Comparison of ENCODE assay signal across 8 mouse cellular contexts in genomic region chr9:65695646-65696045, GRCm38 (mm10). TPM values are rescaled to one million over a fixed set of nuclear protein-coding genes. Genes with fewer than 3 reads are reported as not detected.
A peak's percentile ranks its signal among the peaks of the same experiment; 100 is the strongest.
DNase-seq lines count a peak whose midpoint lies in the region; ATAC-seq and TF ChIP-seq lines count a peak whose summit lies in the region.

No protein-coding gene starts in this region.

- peaks cover 47 to 85% of the 10 kb centered on the region in 2 experiments for H3K36me3 ChIP-seq in CH12.LX (replicated peaks in 1 of 2; ENCODE audit: control insufficient read depth in 1 of 2, insufficient read depth in 1 of 2, low read length in 1 of 2)
- H3K36me3 ChIP-seq in intestine, postnatal 0 days (ENCODE audit: control insufficient read depth, insufficient read depth), result peaks cover 60% of the 10 kb centered on the region
- peaks cover 80% of the 10 kb centered on the region for H3K36me3 ChIP-seq in lung, embryonic 14.5 days (ENCODE audit: insufficient read depth)

- TF ChIP-seq EP300 in CH12.LX (IDR thresholded peaks at IDR 0.05; ENCODE audit: low read length), result no peak

- H3K9me3 ChIP-seq in CH12.LX (replicated peaks; ENCODE audit: low read length), result no peaks in the 10 kb centered on the region
- H3K9me3 ChIP-seq in intestine, postnatal 0 days (ENCODE audit: control insufficient read depth), result no peaks in the 10 kb centered on the region
- H3K9me3 ChIP-seq in lung, embryonic 14.5 days (ENCODE audit: low read depth, low read length), result no peaks in the 10 kb centered on the region

- no peak for ATAC-seq in intestine, postnatal 0 days
- peak; percentile 44; the same call in 1 of the 2 replicates for ATAC-seq in lung, embryonic 14.5 days (ENCODE audit: insufficient read depth)
- no peak for ATAC-seq in granulocyte monocyte progenitor cell, adult 5-6 weeks (replicated peaks; ENCODE audit: poor library complexity, severe bottlenecking)

- no peaks in the 10 kb centered on the region for H3K79me2 ChIP-seq in CH12.LX (replicated peaks; ENCODE audit: control insufficient read depth, extremely low read depth, insufficient read depth, poor library complexity, severe bottlenecking)

- H3K27ac ChIP-seq in CH12.LX (ENCODE audit: insufficient read depth, low read depth), result no peak overlapping the region
- no peak overlapping the region for H3K27ac ChIP-seq in intestine, postnatal 0 days (ENCODE audit: low read depth, low read length)
- H3K27ac ChIP-seq in lung, embryonic 14.5 days (ENCODE audit: low read depth), result no peak overlapping the region

- H3K4me2 ChIP-seq in CH12.LX (ENCODE audit: insufficient read depth, low read depth, poor library complexity, severe bottlenecking), result no peak overlapping the region
- H3K4me2 ChIP-seq in intestine, postnatal 0 days (replicated peaks; ENCODE audit: low read depth), result no peak overlapping the region
- no peak overlapping the region for H3K4me2 ChIP-seq in lung, embryonic 14.5 days

- no peak overlapping the region for H3K9ac ChIP-seq in CH12.LX (ENCODE audit: insufficient read depth, low read depth)
- H3K9ac ChIP-seq in intestine, postnatal 0 days (ENCODE audit: low read depth, low read length), result no peak overlapping the region
- no peak overlapping the region for H3K9ac ChIP-seq in lung, embryonic 14.5 days

- WGBS in intestine, postnatal 0 days, result 66% methylated on average over 3 of the region's 3 CpGs
- WGBS in lung, embryonic 14.5 days, result 65% methylated on average over 3 of the region's 3 CpGs

- dilution Hi-C loops in CH12.LX (cut with MboI; ENCODE audit: extremely low pct_ligation_motif_present, extremely low pct_unique_long_range_greater_than_20kb, low sequenced_read_pairs), result no loop called here

- H3K27me3 ChIP-seq in CH12.LX (replicated peaks), result no peaks in the 10 kb centered on the region
- no peaks in the 10 kb centered on the region for H3K27me3 ChIP-seq in intestine, postnatal 0 days (replicated peaks; ENCODE audit: control insufficient read depth, insufficient read depth, low read length)
- H3K27me3 ChIP-seq in lung, embryonic 14.5 days (ENCODE audit: insufficient read depth, low read length), result no peaks in the 10 kb centered on the region

- peak; percentile 65 for DNase-seq in gastrocnemius, adult 18-20 months (ENCODE audit: low spot score)
- DNase-seq in gastrocnemius, postnatal 4 days (ENCODE audit: low spot score in 2 of 2), result no peak
- DNase-seq in CH12.LX (ENCODE audit: extremely low read depth), result peak; percentile 23
- DNase-seq in cerebellum, postnatal 25 days, result peak; percentile 50 to 60
- DNase-seq in lung, embryonic 14.5 days, result peak; percentile 73
- no peak for DNase-seq in spleen, postnatal 14 days (ENCODE audit: low spot score in 2 of 2)

- no peak overlapping the region for H3K4me3 ChIP-seq in CH12.LX (replicated peaks in 1 of 3; ENCODE audit: low read depth in 2 of 3, low read length in 2 of 3, poor library complexity in 1 of 3)
- H3K4me3 ChIP-seq in intestine, postnatal 0 days (ENCODE audit: low read depth, low read length), result no peak overlapping the region
- no peak overlapping the region for H3K4me3 ChIP-seq in lung, embryonic 14.5 days (ENCODE audit: low read depth, low read length)

- in situ Hi-C loops in CH12.LX (cut with MboI; ENCODE audit: low pct_ligation_motif_present, low pct_unique_long_range_greater_than_20kb, low sequenced_read_pairs), result loop anchor here (5.0 kb wide), 1 partner anchor 152 kb away; no protein-coding TSS in a partner anchor

- peak; percentile 57 for TF ChIP-seq RAD21 in CH12.LX (IDR thresholded peaks at IDR 0.05; ENCODE audit: low read depth, low read length)

- TF ChIP-seq CTCF in CH12.LX (conservative IDR thresholded peaks at IDR 0.05 in 1 of 2, IDR thresholded peaks at IDR 0.05 in 1 of 2; ENCODE audit: low read depth in 2 of 2, low read length in 2 of 2), result peak in 1 of 2 experiments; percentile 53; a peak in 2 of 4 replicates
- peak; percentile 76 for TF ChIP-seq CTCF in intestine, postnatal 0 days (IDR thresholded peaks at IDR 0.05; ENCODE audit: low read depth)
- TF ChIP-seq CTCF in lung, embryonic 14.5 days (IDR thresholded peaks at IDR 0.05; ENCODE audit: low read depth), result peak; percentile 62

- peaks cover 2 to 35% of the 10 kb centered on the region in 2 experiments; a peak in 3 of 4 replicates for H3K4me1 ChIP-seq in CH12.LX (ENCODE audit: control insufficient read depth in 1 of 2, insufficient read depth in 2 of 2)
- no peaks in the 10 kb centered on the region for H3K4me1 ChIP-seq in intestine, postnatal 0 days (replicated peaks; ENCODE audit: control insufficient read depth, insufficient read depth, low read length)
- no peaks in the 10 kb centered on the region for H3K4me1 ChIP-seq in lung, embryonic 14.5 days (ENCODE audit: insufficient read depth)

- TF ChIP-seq POLR2A in CH12.LX (IDR thresholded peaks at IDR 0.05; ENCODE audit: low read depth, low read length), result no peak

TF ChIP-seq in CH12.LX, 34 proteins besides CTCF, POLR2A, EP300 and RAD21:
- peak; percentile 21 for TF ChIP-seq SMC3 (IDR thresholded peaks at IDR 0.05; ENCODE audit: low read depth, low read length)
- TF ChIP-seq USF2 (conservative IDR thresholded peaks at IDR 0.05; ENCODE audit: low read depth, low read length), result no peak
TF ChIP-seq in CH12.LX: peak in this region for 1.

RNA-seq across cellular contexts. Expression of gene Oaz2, which starts 27.8 kb away (rescaled TPM):
- 100 to 1,000 TPM; 223 to 247 TPM for total RNA-seq in gastrocnemius, adult 18-20 months (2021)
- 100 to 1,000 TPM; 232 to 238 TPM for total RNA-seq in gastrocnemius, postnatal 4 days (2021)
- total RNA-seq in CH12.LX (2012; rRNA removed) (30.2 and 30.9 TPM in 2 replicates), CH12.LX (2014; rRNA removed) (35.3 and 38.9 TPM in 2 replicates)
- polyA plus RNA-seq in CH12.LX (2012; ENCODE audit: insufficient read length, low read depth), result 55.7 and 61.4 TPM in 2 replicates
- polyA plus RNA-seq in intestine, postnatal 0 days (2015; fragmentation: Nextera tagmentation; extraction: Ambion mirVana), result 141 and 152 TPM in 2 replicates
- polyA plus RNA-seq in lung, embryonic 14.5 days (2014; fragmentation: Nextera tagmentation; extraction: Ambion mirVana), result 263 and 267 TPM in 2 replicates
- 33.6 and 40.3 TPM in 2 replicates for total RNA-seq in granulocyte monocyte progenitor cell, adult 5-6 weeks (2014; fragmentation: Nextera tagmentation)
- 35.3 and 44.5 TPM in 2 replicates for total RNA-seq in granulocyte monocyte progenitor cell, adult 5-6 weeks (2017)

Comparison
In these comparisons a context has a peak if more than half of its experiments do, and no peak if none do; other contexts are left out.
1. DNase-seq: peak in gastrocnemius, adult 18-20 months (single experiment), CH12.LX (single experiment), cerebellum, postnatal 25 days (2 of 2) and lung, embryonic 14.5 days (single experiment); none in gastrocnemius, postnatal 4 days (0 of 2) and spleen, postnatal 14 days (0 of 2).
2. RNA of gene Oaz2, which starts 27.8 kb away (total RNA-seq): 223 to 247 TPM in gastrocnemius, adult 18-20 months and 232 to 238 TPM in gastrocnemius, postnatal 4 days; 33.6 to 44.5 TPM in granulocyte monocyte progenitor cell, adult 5-6 weeks and 30.2 to 38.9 TPM in CH12.LX; every median in the first group is over 4 times any median in the second.